Mouse (Mus musculus): Measurements from ENCODE around the gene Cd47.

DNA sequence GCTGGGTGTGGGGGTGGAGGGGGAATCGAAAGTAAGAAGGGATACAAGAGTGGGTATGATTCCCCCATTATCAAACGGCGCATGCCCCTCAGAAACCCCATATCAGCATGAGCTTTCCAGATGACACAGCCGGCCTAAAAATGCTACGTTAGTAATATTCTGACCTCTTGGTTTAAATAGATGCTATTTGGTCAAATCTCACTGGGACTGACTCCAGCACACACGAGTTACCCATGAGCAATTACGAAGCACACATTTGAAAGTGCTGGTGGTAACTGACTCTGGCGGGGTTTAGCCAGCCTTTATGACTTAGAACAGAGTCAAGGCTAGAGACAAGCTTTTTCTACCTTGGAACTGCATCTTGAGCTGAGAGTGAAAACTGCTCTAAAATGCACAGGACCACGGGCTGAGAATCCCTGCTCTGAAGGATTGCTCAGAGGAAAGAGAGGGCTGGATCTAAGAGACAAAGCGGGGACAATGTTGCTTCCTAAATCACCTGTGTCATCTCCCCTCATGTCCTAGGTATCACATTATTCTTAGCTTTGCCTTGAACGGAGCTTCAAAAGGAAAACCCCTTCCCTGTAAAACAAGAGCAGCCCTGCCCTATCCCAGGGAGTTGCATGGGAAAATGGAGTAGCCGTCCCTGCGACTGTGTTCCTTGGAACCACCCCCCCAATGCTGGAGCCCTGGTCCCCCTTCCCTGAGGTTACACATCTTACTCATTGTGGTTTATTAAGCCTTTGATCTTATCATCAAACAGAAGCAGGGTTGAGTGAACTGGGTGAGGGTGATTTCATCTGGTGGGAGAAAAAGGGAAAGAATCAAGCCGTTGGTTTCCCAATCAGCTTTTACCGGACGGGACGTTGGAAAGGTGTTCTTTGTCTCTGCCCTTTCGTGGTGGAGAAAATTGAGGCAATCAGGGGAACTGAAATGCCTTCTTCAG lies 26.0 kb upstream of the Cd47 start:
- no peak for TF ChIP-seq POLR2A (IDR thresholded peaks at IDR 0.05; ENCODE audit: low read depth, low read length)
- no peak for TF ChIP-seq CTCF (IDR thresholded peaks at IDR 0.05; ENCODE audit: borderline replicate concordance, insufficient read depth, low read length)
